Mouse (Mus musculus): ENCODE measurements around the gene Orai3.

DNA sequence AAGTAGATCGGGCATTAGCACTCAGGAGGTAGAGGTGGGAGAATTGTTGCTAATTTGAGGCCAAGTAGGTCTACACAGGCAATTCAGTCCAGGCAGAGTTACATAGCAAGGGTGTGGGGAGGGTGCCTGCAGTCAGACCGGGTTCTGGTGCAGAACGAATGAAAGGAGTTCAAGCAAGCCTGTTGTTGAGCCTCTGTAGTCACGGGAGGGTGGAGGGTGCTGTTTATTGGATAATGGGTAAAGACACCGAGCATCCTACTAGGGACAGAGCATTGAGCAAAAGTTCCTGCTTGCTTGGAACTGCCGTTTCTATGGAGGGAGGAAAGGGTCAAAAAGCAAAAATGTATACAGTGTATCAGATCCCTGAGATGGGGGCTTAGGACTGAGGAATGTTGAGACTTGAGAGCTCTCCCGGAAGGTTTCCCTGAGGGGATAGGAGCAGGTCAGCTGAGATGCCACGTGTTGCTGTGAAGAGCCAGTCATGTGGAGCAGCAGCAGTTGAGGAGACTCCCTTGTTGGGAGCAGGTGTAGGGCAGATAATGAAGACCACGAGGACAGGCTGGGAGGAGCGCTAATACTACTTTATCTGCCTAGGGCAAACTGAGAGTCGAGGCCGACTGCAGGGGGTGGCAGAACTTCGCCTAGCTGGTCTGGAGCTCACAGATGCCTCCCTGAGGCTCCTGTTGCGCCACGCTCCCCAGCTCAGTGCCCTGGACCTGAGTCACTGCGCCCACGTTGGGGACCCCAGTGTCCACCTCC lies 2.6 kb upstream of the Orai3 start:
- no peak for TF ChIP-seq CTCF (IDR thresholded peaks at IDR 0.05)
- no peak for TF ChIP-seq POLR2A (IDR thresholded peaks at IDR 0.05; ENCODE audit: insufficient read depth, low read depth, low read length)
- no peak for TF ChIP-seq EP300 (IDR thresholded peaks at IDR 0.05; ENCODE audit: insufficient read depth, low read depth, low read length)

Data from heart, adult 2 months (tissue).